Mouse (Mus musculus) ES-Bruce4 (cell line): ENCODE results near the gene Snx27. TPM values are rescaled to one million over a fixed set of nuclear protein-coding genes. Genes with fewer than 3 reads are reported as not detected.

Experiments used
- H3K27ac ChIP-seq: 2 replicates; pipeline ENCODE4 v1.5.1; 2012; ENCODE audit warnings: low read length, inconsistent platforms; ENCODE audit not compliant: insufficient read depth
- H3K27me3 ChIP-seq: 2 replicates; pipeline ENCODE4 v1.6.1; 2012; ENCODE audit warnings: mild to moderate bottlenecking, low read length, inconsistent platforms; ENCODE audit not compliant: control insufficient read depth, poor library complexity, insufficient read depth, severe bottlenecking
- H3K36me3 ChIP-seq: 2 replicates; pipeline ENCODE4 v1.6.1; 2012; ENCODE audit warnings: inconsistent platforms, mild to moderate bottlenecking, low read length, moderate library complexity; ENCODE audit not compliant: control insufficient read depth, poor library complexity, insufficient read depth, severe bottlenecking
- H3K4me1 ChIP-seq: one replicate; pipeline ENCODE4 v1.8.1; 2011; ENCODE audit warnings: low read length; ENCODE audit not compliant: control insufficient read depth, insufficient read depth
- H3K4me3 ChIP-seq: 2 replicates; pipeline ENCODE4 v1.5.1; 2011; ENCODE audit warnings: low read depth, mild to moderate bottlenecking, low read length
- H3K9ac ChIP-seq: 2 replicates; pipeline ENCODE4 v1.6.1; 2012; ENCODE audit warnings: low read depth, mild to moderate bottlenecking, inconsistent platforms; ENCODE audit not compliant: poor library complexity, severe bottlenecking
- H3K9me3 ChIP-seq: replicated peaks from 2 replicates; pipeline ENCODE4 v1.6.1; 2012; ENCODE audit warnings: mild to moderate bottlenecking, low read length, inconsistent platforms; ENCODE audit not compliant: control insufficient read depth, poor library complexity, insufficient read depth, severe bottlenecking
- CTCF ChIP-seq: IDR thresholded peaks from one replicate; pipeline ENCODE4 v1.8.1; 2011; ENCODE audit warnings: low read depth, low read length
- EP300 ChIP-seq: IDR thresholded peaks from 2 replicates; pipeline ENCODE4 v1.6.1; 2011; ENCODE audit warnings: low read depth, low read length; ENCODE audit not compliant: insufficient read depth
- POLR2A ChIP-seq: IDR thresholded peaks from one replicate; pipeline ENCODE4 v1.8.1; 2011; ENCODE audit warnings: low read length; ENCODE audit not compliant: insufficient read depth
- polyA plus RNA-seq: library from polyadenylated mRNA; stranded (reverse); fragments of >200 nt; gene quantifications from 2 replicates; pipeline ENCODE4 v1.2.4, GENCODE M21; 2011; ENCODE audit warnings: low read depth; ENCODE audit not compliant: missing spikeins, insufficient read depth, insufficient read length

The Snx27 gene
- polyA plus RNA-seq, 1 experiment = 60.2 TPM

DNA sequence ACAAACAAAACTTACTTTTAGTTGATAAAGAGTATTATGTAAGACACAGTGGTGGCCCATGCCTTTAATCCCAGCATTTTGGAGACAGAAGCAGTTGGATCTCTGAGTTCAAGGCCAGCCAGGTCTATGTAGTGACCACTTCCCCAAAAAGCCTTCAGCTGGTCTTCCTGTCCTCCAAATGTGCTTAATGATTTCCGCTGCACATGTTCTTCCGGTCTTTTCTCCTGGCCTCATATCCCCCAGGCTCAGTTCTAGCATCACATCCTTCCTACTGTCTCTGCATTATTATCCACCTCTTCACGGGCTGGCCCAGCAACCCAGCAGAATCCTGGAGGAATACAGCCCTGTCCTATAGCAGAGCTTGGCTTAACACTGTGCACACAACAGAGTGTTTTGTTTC is 27.1 kb upstream of the Snx27 start:
- Histone ChIP-seq H3K36me3 (no peaks in the 10 kb centered on the region), H3K9ac (no peak overlapping the region), H3K4me3 (no peak overlapping the region), H3K27ac (no peak overlapping the region), H3K27me3 (no peaks in the 10 kb centered on the region), H3K4me1 (no peaks in the 10 kb centered on the region), H3K9me3 (no peaks in the 10 kb centered on the region)
- TF ChIP-seq CTCF (no peak), EP300 (no peak), POLR2A (no peak)

DNA sequence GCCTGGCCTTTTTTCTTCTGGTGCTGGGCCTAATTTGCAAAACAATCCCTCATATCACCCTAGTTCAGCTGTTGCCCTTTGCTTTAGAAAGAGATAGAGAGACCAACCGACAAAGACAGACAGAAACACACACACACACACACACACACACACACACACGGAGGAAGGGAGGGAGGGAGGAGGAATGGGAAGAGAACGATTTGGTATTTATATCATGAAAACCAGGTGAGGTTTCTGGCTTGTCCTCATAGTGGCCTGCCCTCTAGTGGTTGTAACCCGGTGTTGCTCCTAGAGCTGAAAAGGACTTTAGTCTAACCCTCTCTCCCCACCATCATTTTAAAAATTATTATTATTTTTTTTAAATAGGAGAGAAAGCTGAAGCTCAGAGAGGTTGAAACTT is 19.4 kb upstream of the Snx27 start:
- no peak for TF ChIP-seq POLR2A
- peak; percentile 23 for TF ChIP-seq CTCF
- TF ChIP-seq EP300 = no peak
- Histone ChIP-seq H3K27me3 (no peaks in the 10 kb centered on the region), H3K9ac (no peak overlapping the region), H3K4me1 (no peaks in the 10 kb centered on the region), H3K27ac (no peak overlapping the region), H3K36me3 (no peaks in the 10 kb centered on the region), H3K4me3 (no peak overlapping the region), H3K9me3 (no peaks in the 10 kb centered on the region)

DNA sequence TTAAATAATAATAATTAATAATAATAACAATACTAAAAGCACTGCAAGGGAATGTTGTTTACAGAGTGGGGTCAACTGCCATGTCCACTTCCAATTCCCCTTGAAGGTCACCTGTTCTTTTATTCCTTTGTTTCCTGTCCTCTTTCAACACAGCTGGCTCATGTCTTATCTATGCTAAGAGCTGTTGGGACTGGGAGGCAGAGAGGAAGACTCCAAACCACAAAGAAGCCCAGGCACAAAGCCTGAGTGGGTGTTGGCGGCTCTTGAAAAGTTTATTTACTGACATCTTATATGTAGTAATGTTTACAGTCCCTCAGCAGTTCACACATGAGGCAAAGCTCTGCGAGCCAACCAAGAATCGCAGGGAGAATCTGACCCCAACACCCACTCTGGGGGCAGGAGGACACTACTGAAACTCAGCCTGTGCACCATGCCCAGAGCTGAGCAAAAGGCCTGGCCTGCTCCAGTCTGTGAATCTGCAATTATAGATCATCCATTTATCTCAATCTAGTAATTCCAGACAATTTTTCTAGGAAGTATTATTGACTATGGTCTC is 14.8 kb upstream of the Snx27 start:
- no peaks in the 10 kb centered on the region for H3K4me1 ChIP-seq
- H3K27me3 ChIP-seq = no peaks in the 10 kb centered on the region
- H3K9me3 ChIP-seq = peaks cover 15% of the 10 kb centered on the region
- no peak overlapping the region for H3K9ac ChIP-seq
- H3K27ac ChIP-seq = no peak overlapping the region
- no peaks in the 10 kb centered on the region for H3K36me3 ChIP-seq
- no peak overlapping the region for H3K4me3 ChIP-seq
- TF ChIP-seq CTCF (no peak), POLR2A (no peak), EP300 (no peak)

DNA sequence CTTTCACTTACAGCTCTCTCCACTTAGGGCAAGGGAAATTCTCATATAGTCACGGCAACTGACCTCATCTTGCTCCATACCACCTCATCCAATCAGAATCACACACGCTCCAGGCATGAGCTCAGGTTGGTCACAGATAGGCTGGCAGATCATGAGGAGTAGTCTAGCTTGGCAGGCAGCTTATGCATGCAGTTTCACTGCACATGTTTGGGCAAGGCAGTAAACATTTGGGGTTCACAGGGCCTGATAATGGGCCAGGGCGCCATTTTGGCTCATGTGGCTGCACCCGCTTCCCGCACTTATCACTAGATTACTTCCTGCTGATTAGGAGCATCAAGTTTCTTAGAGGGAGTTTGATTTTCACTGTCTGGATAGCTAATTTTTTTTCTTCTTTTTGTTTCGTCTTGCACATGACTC is 13.4 kb upstream of the Snx27 start:
- no peaks in the 10 kb centered on the region for H3K27me3 ChIP-seq

DNA sequence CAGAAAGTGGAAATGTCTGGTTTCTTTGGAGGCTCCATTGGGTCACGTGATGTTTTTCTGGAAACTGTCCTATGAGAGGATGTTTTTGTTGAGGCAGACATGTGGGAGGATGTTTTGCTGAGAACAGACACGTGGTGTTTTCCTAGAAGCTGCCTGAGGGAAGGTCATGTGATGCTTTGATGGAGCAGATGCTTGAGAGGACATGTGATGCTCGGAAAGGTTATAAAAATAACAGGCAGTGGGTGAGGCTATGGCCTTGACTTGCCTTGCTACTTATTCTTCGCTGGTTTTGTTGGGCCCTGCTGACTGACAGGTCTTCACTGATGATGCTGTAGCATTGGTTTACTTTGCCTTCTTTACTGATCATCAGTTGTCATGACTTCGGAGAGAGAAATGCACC is 8.6 kb upstream of the Snx27 start:
- H3K4me3 ChIP-seq = no peak overlapping the region
- no peaks in the 10 kb centered on the region for H3K27me3 ChIP-seq
- H3K9ac ChIP-seq = no peak overlapping the region
- no peak for TF ChIP-seq CTCF
- TF ChIP-seq POLR2A = no peak
- TF ChIP-seq EP300 = no peak
- H3K27ac ChIP-seq = no peak overlapping the region
- no peaks in the 10 kb centered on the region for H3K36me3 ChIP-seq
- no peaks in the 10 kb centered on the region for H3K4me1 ChIP-seq
- peaks cover 15% of the 10 kb centered on the region for H3K9me3 ChIP-seq

More for the DNA sequence above, 13.4 kb upstream of the Snx27 start:
- H3K36me3 ChIP-seq = no peaks in the 10 kb centered on the region
- H3K4me1 ChIP-seq = no peaks in the 10 kb centered on the region
- TF ChIP-seq EP300 (no peak), CTCF (no peak), POLR2A (no peak)
- H3K4me3 ChIP-seq = no peak overlapping the region
- H3K9ac ChIP-seq = no peak overlapping the region
- H3K9me3 ChIP-seq = peaks cover 15% of the 10 kb centered on the region
- no peak overlapping the region for H3K27ac ChIP-seq

DNA sequence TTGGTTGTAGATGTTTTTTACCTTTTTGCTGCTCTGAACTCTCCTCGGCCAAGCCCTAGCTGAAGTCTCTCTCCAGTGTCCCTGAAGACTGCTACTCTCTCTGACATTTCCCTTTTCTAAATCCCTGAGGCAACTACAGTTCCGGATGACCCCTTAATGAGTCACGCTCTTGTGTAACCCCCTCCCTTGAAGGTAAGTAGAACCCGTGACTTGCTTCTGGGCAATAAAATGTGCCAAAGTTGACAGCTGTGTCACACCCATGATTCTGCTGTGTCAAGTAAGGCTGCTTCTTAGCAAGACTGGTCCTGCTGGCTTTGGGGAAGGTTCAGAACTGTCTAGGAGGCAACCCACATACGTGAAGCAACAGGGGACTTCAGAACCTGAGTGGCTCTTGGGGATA is 5.4 kb upstream of the Snx27 start:
- Histone ChIP-seq H3K27ac (no peak overlapping the region), H3K4me3 (no peak overlapping the region), H3K4me1 (no peaks in the 10 kb centered on the region), H3K36me3 (no peaks in the 10 kb centered on the region), H3K9me3 (peaks cover 4% of the 10 kb centered on the region; the same call in 1 of the 2 replicates), H3K27me3 (no peaks in the 10 kb centered on the region), H3K9ac (no peak overlapping the region)
- TF ChIP-seq CTCF (no peak), POLR2A (no peak), EP300 (no peak)
